10 mouse cellular contexts compared by ENCODE assay signal in genomic region chr8:126917179-126917905, GRCm38 (mm10). TPM values are rescaled to one million over a fixed set of nuclear protein-coding genes. Genes with fewer than 3 reads are reported as not detected.
DNase-seq lines count a peak whose midpoint lies in the region; ATAC-seq and TF ChIP-seq lines count a peak whose summit lies in the region.
"Had no signal": no experiment of that assay in that cellular context is flagged by ENCODE, and none has a peak within 500 bp of the region (broad histone marks: within the 10 kb centered on the region; RNA-seq: fewer than 3 reads in every experiment).

No protein-coding gene starts in this region.

- no peak for ATAC-seq in intestine, postnatal 0 days
- no peak for ATAC-seq in intestine, embryonic 15.5 days
- ATAC-seq in lung, embryonic 15.5 days (ENCODE audit: borderline replicate concordance, extremely low read depth, low FRiP score, low TSS enrichment) = no peak
- ATAC-seq: forebrain, embryonic 16.5 days had no signal

- no peak overlapping the region for H3K4me3 ChIP-seq in intestine, postnatal 0 days (ENCODE audit: low read depth, low read length)
- no peak overlapping the region for H3K4me3 ChIP-seq in intestine, embryonic 15.5 days (replicated peaks)
- H3K4me3 ChIP-seq in lung, embryonic 15.5 days = no peak overlapping the region
- H3K4me3 ChIP-seq: neural tube, embryonic 15.5 days had no signal

- peak; percentile 25 for DNase-seq in ZHBTc4 (ENCODE audit: low read depth, low spot score)
- peak; percentile 51 for DNase-seq in gastrocnemius, postnatal 10 days
- no peak for DNase-seq in thymus, postnatal 25 days
- no peak for DNase-seq in urinary bladder, postnatal 10 days (ENCODE audit: low spot score)
- no peak for DNase-seq in thymus, postnatal 10 days (ENCODE audit: low spot score in 2 of 2)

- no peak overlapping the region for H3K9ac ChIP-seq in intestine, postnatal 0 days (ENCODE audit: low read depth, low read length)
- no peak overlapping the region for H3K9ac ChIP-seq in intestine, embryonic 15.5 days
- H3K9ac ChIP-seq in lung, embryonic 15.5 days = no peak overlapping the region
- H3K9ac ChIP-seq: neural tube, embryonic 15.5 days had no signal

- no peaks in the 10 kb centered on the region for H3K9me3 ChIP-seq in intestine, postnatal 0 days (ENCODE audit: control insufficient read depth)
- no peaks in the 10 kb centered on the region for H3K9me3 ChIP-seq in intestine, embryonic 15.5 days
- no peaks in the 10 kb centered on the region for H3K9me3 ChIP-seq in lung, embryonic 15.5 days
- H3K9me3 ChIP-seq: neural tube, embryonic 15.5 days had no signal

- peak; percentile 42 for TF ChIP-seq CTCF in intestine, postnatal 0 days (IDR thresholded peaks at IDR 0.05; ENCODE audit: low read depth)

- no peak overlapping the region for H3K27ac ChIP-seq in intestine, postnatal 0 days (ENCODE audit: low read depth, low read length)
- no peak overlapping the region for H3K27ac ChIP-seq in intestine, embryonic 15.5 days
- peak overlapping the region; percentile 13 for H3K27ac ChIP-seq in lung, embryonic 15.5 days
- H3K27ac ChIP-seq: neural tube, embryonic 15.5 days had no signal

- H3K4me1 ChIP-seq in intestine, postnatal 0 days (replicated peaks; ENCODE audit: control insufficient read depth, insufficient read depth, low read length) = peaks cover 4% of the 10 kb centered on the region; the same call in 1 of the 2 replicates
- H3K4me1 ChIP-seq in intestine, embryonic 15.5 days (replicated peaks) = peaks cover 14% of the 10 kb centered on the region
- peaks cover 38% of the 10 kb centered on the region for H3K4me1 ChIP-seq in lung, embryonic 15.5 days

- H3K27me3 ChIP-seq in intestine, postnatal 0 days (replicated peaks; ENCODE audit: control insufficient read depth, insufficient read depth, low read length) = no peaks in the 10 kb centered on the region
- no peaks in the 10 kb centered on the region for H3K27me3 ChIP-seq in intestine, embryonic 15.5 days (replicated peaks)
- H3K27me3 ChIP-seq in lung, embryonic 15.5 days = no peaks in the 10 kb centered on the region
- H3K27me3 ChIP-seq: neural tube, embryonic 15.5 days had no signal

- 49% methylated on average over 6 of the region's 6 CpGs for WGBS in intestine, postnatal 0 days
- 46% methylated on average over 6 of the region's 6 CpGs for WGBS in intestine, embryonic 15.5 days
- 41% methylated on average over 6 of the region's 6 CpGs for WGBS in lung, embryonic 15.5 days

- no peak overlapping the region for H3K4me2 ChIP-seq in intestine, postnatal 0 days (replicated peaks; ENCODE audit: low read depth)
- no peak overlapping the region for H3K4me2 ChIP-seq in intestine, embryonic 15.5 days (replicated peaks)
- no peak overlapping the region for H3K4me2 ChIP-seq in lung, embryonic 15.5 days
- H3K4me2 ChIP-seq: neural tube, embryonic 15.5 days had no signal

- no peaks in the 10 kb centered on the region for H3K36me3 ChIP-seq in intestine, postnatal 0 days (ENCODE audit: control insufficient read depth, insufficient read depth)
- no peaks in the 10 kb centered on the region for H3K36me3 ChIP-seq in intestine, embryonic 15.5 days
- H3K36me3 ChIP-seq in lung, embryonic 15.5 days = no peaks in the 10 kb centered on the region
- H3K36me3 ChIP-seq: neural tube, embryonic 15.5 days had no signal

RNA-seq across cellular contexts. Expression of gene Tomm20, which starts 28.3 kb away (rescaled TPM):
- polyA plus RNA-seq in intestine, postnatal 0 days (2015; fragmentation: Nextera tagmentation; extraction: Ambion mirVana) = 278 and 296 TPM in 2 replicates
- polyA plus RNA-seq in intestine, embryonic 15.5 days (2015; fragmentation: Nextera tagmentation; extraction: Ambion mirVana) = 295 and 300 TPM in 2 replicates
- total RNA-seq in gastrocnemius, postnatal 10 days (2021) = 100 to 1,000 TPM; 114 to 122 TPM
- polyA plus RNA-seq in lung, embryonic 15.5 days (2015; fragmentation: Nextera tagmentation; extraction: Ambion mirVana) = 208 TPM in 2 replicates

RNA-seq across cellular contexts. Expression of gene Rbm34, which starts 53.5 kb away (rescaled TPM):
- 25.3 and 29.1 TPM in 2 replicates for polyA plus RNA-seq in intestine, postnatal 0 days (2015; fragmentation: Nextera tagmentation; extraction: Ambion mirVana)
- polyA plus RNA-seq in intestine, embryonic 15.5 days (2015; fragmentation: Nextera tagmentation; extraction: Ambion mirVana) = 24.8 and 30.0 TPM in 2 replicates
- 1 to 10 TPM; 6.6 to 9.0 TPM for total RNA-seq in gastrocnemius, postnatal 10 days (2021)
- polyA plus RNA-seq in lung, embryonic 15.5 days (2015; fragmentation: Nextera tagmentation; extraction: Ambion mirVana) = 22.7 and 23.2 TPM in 2 replicates

Comparison
In these comparisons a context has a peak if more than half of its experiments do, and no peak if none do; other contexts are left out.
1. DNase-seq: peak in ZHBTc4 (single experiment) and gastrocnemius, postnatal 10 days (single experiment); none in thymus, postnatal 25 days (single experiment), urinary bladder, postnatal 10 days (single experiment) and thymus, postnatal 10 days (0 of 2).